Mouse (Mus musculus): ENCODE results near the gene Hp1bp3. TPM values are rescaled to one million over a fixed set of nuclear protein-coding genes. Genes with fewer than 3 reads are reported as not detected.

Hp1bp3 gene
- polyA plus RNA-seq, 1 experiment = 71.4 TPM

GRCm38 (mm10) chr4:138215671-138216199 lies 361 bp upstream of the Hp1bp3 start:
- H3K4me3 ChIP-seq (ENCODE audit: insufficient read depth, low read depth, low read length) = peak overlapping the region; percentile 94
- H3K4me1 ChIP-seq (ENCODE audit: control insufficient read depth, insufficient read depth, insufficient read length, low read length) = peaks cover 7% of the 10 kb centered on the region; the same call in 1 of the 2 replicates
- peak overlapping the region; percentile 39 for H3K27ac ChIP-seq (replicated peaks; ENCODE audit: low read depth, low read length)

- Histone ChIP-seq H3K27ac (replicated peaks; ENCODE audit: low read depth, low read length) (peak overlapping the region; percentile 83), H3K4me3 (ENCODE audit: insufficient read depth, low read depth, low read length) (peak overlapping the region; percentile 97), H3K4me1 (ENCODE audit: control insufficient read depth, insufficient read depth, insufficient read length, low read length) (peaks cover 7% of the 10 kb centered on the region; the same call in 1 of the 2 replicates)
These were observed 846 bp downstream of the Hp1bp3 start for GRCm38 (mm10) chr4:138216891-138217392.

GRCm38 (mm10) chr4:138217441-138217840 lies 1.3 kb downstream of the Hp1bp3 start:
- peaks cover 7% of the 10 kb centered on the region; the same call in 1 of the 2 replicates for H3K4me1 ChIP-seq (ENCODE audit: control insufficient read depth, insufficient read depth, insufficient read length, low read length)
- peak overlapping the region; percentile 83 for H3K27ac ChIP-seq (replicated peaks; ENCODE audit: low read depth, low read length)
- H3K4me3 ChIP-seq (ENCODE audit: insufficient read depth, low read depth, low read length) = peak overlapping the region; percentile 97

GRCm38 (mm10) chr4:138217951-138218685 lies 2.0 kb downstream of the Hp1bp3 start:
- H3K4me3 ChIP-seq (ENCODE audit: insufficient read depth, low read depth, low read length) = peak overlapping the region; percentile 97
- no peak overlapping the region for H3K27ac ChIP-seq (replicated peaks; ENCODE audit: low read depth, low read length)
- peaks cover 7% of the 10 kb centered on the region; the same call in 1 of the 2 replicates for H3K4me1 ChIP-seq (ENCODE audit: control insufficient read depth, insufficient read depth, insufficient read length, low read length)

- H3K4me1 ChIP-seq (ENCODE audit: control insufficient read depth, insufficient read depth, insufficient read length, low read length) = peaks cover 7% of the 10 kb centered on the region; the same call in 1 of the 2 replicates
- no peak overlapping the region for H3K4me3 ChIP-seq (ENCODE audit: insufficient read depth, low read depth, low read length)
- H3K27ac ChIP-seq (replicated peaks; ENCODE audit: low read depth, low read length) = no peak overlapping the region
These were observed 3.2 kb downstream of the Hp1bp3 start for GRCm38 (mm10) chr4:138219331-138219730.

- H3K4me1 ChIP-seq (ENCODE audit: control insufficient read depth, insufficient read depth, insufficient read length, low read length) = peaks cover 6% of the 10 kb centered on the region; the same call in 1 of the 2 replicates
- no peak overlapping the region for H3K4me3 ChIP-seq (ENCODE audit: insufficient read depth, low read depth, low read length)
- no peak overlapping the region for H3K27ac ChIP-seq (replicated peaks; ENCODE audit: low read depth, low read length)
These were observed 4.7 kb downstream of the Hp1bp3 start for GRCm38 (mm10) chr4:138220761-138221160.

- peaks cover 4% of the 10 kb centered on the region; the same call in 1 of the 2 replicates for H3K4me1 ChIP-seq (ENCODE audit: control insufficient read depth, insufficient read depth, insufficient read length, low read length)
- H3K27ac ChIP-seq (replicated peaks; ENCODE audit: low read depth, low read length) = no peak overlapping the region
- H3K4me3 ChIP-seq (ENCODE audit: insufficient read depth, low read depth, low read length) = no peak overlapping the region
These were observed 5.3 kb downstream of the Hp1bp3 start for GRCm38 (mm10) chr4:138221406-138221805.

- peaks cover 4% of the 10 kb centered on the region; the same call in 1 of the 2 replicates for H3K4me1 ChIP-seq (ENCODE audit: control insufficient read depth, insufficient read depth, insufficient read length, low read length)
- H3K27ac ChIP-seq (replicated peaks; ENCODE audit: low read depth, low read length) = no peak overlapping the region
These were observed 6.3 kb downstream of the Hp1bp3 start for GRCm38 (mm10) chr4:138222396-138222795.

GRCm38 (mm10) chr4:138223623-138224022 lies 7.5 kb downstream of the Hp1bp3 start:
- no peaks in the 10 kb centered on the region for H3K4me1 ChIP-seq (ENCODE audit: control insufficient read depth, insufficient read depth, insufficient read length, low read length)
- no peak overlapping the region for H3K4me3 ChIP-seq (ENCODE audit: insufficient read depth, low read depth, low read length)

More at GRCm38 (mm10) chr4:138222396-138222795, 6.3 kb downstream of the Hp1bp3 start:
- no peak overlapping the region for H3K4me3 ChIP-seq (ENCODE audit: insufficient read depth, low read depth, low read length)

GRCm38 (mm10) chr4:138246756-138247665 lies 30.9 kb downstream of the Hp1bp3 start:
- H3K27ac ChIP-seq (replicated peaks; ENCODE audit: low read depth, low read length) = no peak overlapping the region
- peaks cover 9% of the 10 kb centered on the region for H3K4me1 ChIP-seq (ENCODE audit: control insufficient read depth, insufficient read depth, insufficient read length, low read length)
- no peak overlapping the region for H3K4me3 ChIP-seq (ENCODE audit: insufficient read depth, low read depth, low read length)

More at GRCm38 (mm10) chr4:138223623-138224022, 7.5 kb downstream of the Hp1bp3 start:
- no peak overlapping the region for H3K27ac ChIP-seq (replicated peaks; ENCODE audit: low read depth, low read length)

GRCm38 (mm10) chr4:138250088-138250960 lies 34.2 kb downstream of the Hp1bp3 start, which contains the start of the genes Sh2d5 and Kif17:
Gene Sh2d5 (plus strand): TSS chr4:138250403.
Gene Kif17 (plus strand): TSS chr4:138250435.
- Histone ChIP-seq H3K27ac (replicated peaks; ENCODE audit: low read depth, low read length) (no peak within 1 kb of the TSS), H3K4me1 (ENCODE audit: control insufficient read depth, insufficient read depth, insufficient read length, low read length) (peaks cover 10% of the 10 kb centered on the region), H3K4me3 (ENCODE audit: insufficient read depth, low read depth, low read length) (peak within 1 kb of the TSS; percentile 53)

GRCm38 (mm10) chr4:138251819-138252218 lies 35.7 kb downstream of the Hp1bp3 start:
- Histone ChIP-seq H3K4me3 (ENCODE audit: insufficient read depth, low read depth, low read length) (peak overlapping the region; percentile 39; the same call in 1 of the 2 replicates), H3K4me1 (ENCODE audit: control insufficient read depth, insufficient read depth, insufficient read length, low read length) (peaks cover 10% of the 10 kb centered on the region), H3K27ac (replicated peaks; ENCODE audit: low read depth, low read length) (no peak overlapping the region)

- Histone ChIP-seq H3K27ac (replicated peaks; ENCODE audit: low read depth, low read length) (no peak overlapping the region), H3K4me3 (ENCODE audit: insufficient read depth, low read depth, low read length) (no peak overlapping the region), H3K4me1 (ENCODE audit: control insufficient read depth, insufficient read depth, insufficient read length, low read length) (peaks cover 10% of the 10 kb centered on the region)
These were observed 36.1 kb downstream of the Hp1bp3 start for GRCm38 (mm10) chr4:138252231-138252630.
